Mouse (Mus musculus) spleen, adult 18-20 months (tissue): ENCODE measurements around the gene Gm12695.

Experiments used
- DNase-seq, 2 experiments: peaks; one replicate each; pipeline ENCODE4 v3.0.0; 2022; ENCODE audit warnings: mixed read lengths in 2 of 2

Gm12695 gene

GRCm38 (mm10) chr4:96697511-96698217 is 87.3 kb downstream of the Gm12695 start:
- DNase-seq, result no peak

GRCm38 (mm10) chr4:96696614-96697360 is 88.2 kb downstream of the Gm12695 start:
- no peak for DNase-seq

- DNase-seq, result no peak
Measured at GRCm38 (mm10) chr4:96687358-96687803, 97.6 kb downstream of the Gm12695 start.

GRCm38 (mm10) chr4:96683474-96683873 is 101.5 kb downstream of the Gm12695 start:
- DNase-seq, result no peak

GRCm38 (mm10) chr4:96680966-96681365 is 104.0 kb downstream of the Gm12695 start:
- no peak for DNase-seq

- DNase-seq, result no peak
Measured at GRCm38 (mm10) chr4:96680233-96680632, 104.8 kb downstream of the Gm12695 start.
